In genomic region chr19:45542061-45542460, GRCm38 (mm10) we compare ENCODE assay signal across 7 mouse cellular contexts. TPM values are rescaled to one million over a fixed set of nuclear protein-coding genes. Genes with fewer than 3 reads are reported as not detected.
DNase-seq lines count a peak whose midpoint lies in the region; ATAC-seq and TF ChIP-seq lines count a peak whose summit lies in the region.

No protein-coding gene starts in this region.

- no peak for ATAC-seq in lung, postnatal 0 days
- no peak for ATAC-seq in limb, embryonic 11.5 days (ENCODE audit: insufficient number of reproducible peaks, low FRiP score, low TSS enrichment, low read depth)

- H3K27ac ChIP-seq in lung, postnatal 0 days (ENCODE audit: low read length), result no peak overlapping the region
- H3K27ac ChIP-seq in forebrain, embryonic 10.5 days, result peak overlapping the region; percentile 75
- H3K27ac ChIP-seq in limb, embryonic 11.5 days (replicated peaks; ENCODE audit: low read depth, low read length), result no peak overlapping the region
- no peak overlapping the region for H3K27ac ChIP-seq in small intestine, adult 2 months (ENCODE audit: insufficient read depth, low read depth, low read length)

- peak overlapping the region; percentile 24; the same call in 1 of the 2 replicates for H3K4me3 ChIP-seq in lung, postnatal 0 days (ENCODE audit: low read depth, low read length)
- no peak overlapping the region for H3K4me3 ChIP-seq in lung, adult 2 months (replicated peaks; ENCODE audit: extremely low read depth, low read depth, low read length)
- peak overlapping the region; percentile 57 for H3K4me3 ChIP-seq in forebrain, embryonic 10.5 days
- peak overlapping the region; percentile 31; the same call in 1 of the 2 replicates for H3K4me3 ChIP-seq in limb, embryonic 11.5 days (ENCODE audit: low read depth, low read length)
- H3K4me3 ChIP-seq in small intestine, adult 2 months (ENCODE audit: low read depth, low read length), result peak overlapping the region; percentile 35; the same call in 1 of the 2 replicates

- TF ChIP-seq CTCF in lung, postnatal 0 days (IDR thresholded peaks at IDR 0.05), result no peak
- no peak for TF ChIP-seq CTCF in lung, adult 2 months (IDR thresholded peaks at IDR 0.05; ENCODE audit: insufficient read depth, low read length)
- TF ChIP-seq CTCF in small intestine, adult 2 months (IDR thresholded peaks at IDR 0.05; ENCODE audit: extremely low read depth, insufficient read length, insufficient replicate concordance, low read depth, low read length), result no peak

- no peak for DNase-seq in lung, postnatal 0 days (ENCODE audit: low spot score)
- DNase-seq in lung, adult 2 months, result no peak
- DNase-seq in forebrain, embryonic 10.5 days (ENCODE audit: extremely low spot score, low spot score), result no peak
- DNase-seq in limb, embryonic 11.5 days (ENCODE audit: low spot score), result no peak
- DNase-seq in gastrocnemius, postnatal 10 days, result no peak
- DNase-seq in frontal cortex, postnatal 14 days (ENCODE audit: low spot score in 2 of 2), result no peak

- H3K27me3 ChIP-seq in lung, postnatal 0 days (replicated peaks; ENCODE audit: insufficient read depth, low read length), result peaks cover 18% of the 10 kb centered on the region; the same call in 1 of the 2 replicates
- H3K27me3 ChIP-seq in forebrain, embryonic 10.5 days (ENCODE audit: poor library complexity, severe bottlenecking), result peaks cover 97% of the 10 kb centered on the region
- peaks cover 41% of the 10 kb centered on the region for H3K27me3 ChIP-seq in limb, embryonic 11.5 days (ENCODE audit: control insufficient read depth, insufficient read depth, low read length)
- H3K27me3 ChIP-seq in small intestine, adult 2 months (ENCODE audit: control insufficient read depth, insufficient read depth, low read length), result peaks cover 27% of the 10 kb centered on the region

- no peak for TF ChIP-seq EP300 in lung, postnatal 0 days (IDR thresholded peaks at IDR 0.05)

- H3K4me1 ChIP-seq in lung, postnatal 0 days (ENCODE audit: insufficient read depth, low read depth, low read length), result no peaks in the 10 kb centered on the region
- peaks cover 8% of the 10 kb centered on the region; the same call in 1 of the 2 replicates for H3K4me1 ChIP-seq in lung, adult 2 months (ENCODE audit: control insufficient read depth, insufficient read depth, low read length)
- H3K4me1 ChIP-seq in forebrain, embryonic 10.5 days, result peaks cover 33% of the 10 kb centered on the region
- peaks cover 14% of the 10 kb centered on the region for H3K4me1 ChIP-seq in limb, embryonic 11.5 days (ENCODE audit: control insufficient read depth, insufficient read depth, low read length)
- peaks cover 8% of the 10 kb centered on the region for H3K4me1 ChIP-seq in small intestine, adult 2 months (ENCODE audit: control insufficient read depth, insufficient read depth, insufficient read length, low read length)

- no peaks in the 10 kb centered on the region for H3K9me3 ChIP-seq in lung, postnatal 0 days (ENCODE audit: low read length)
- H3K9me3 ChIP-seq in forebrain, embryonic 10.5 days, result no peaks in the 10 kb centered on the region
- H3K9me3 ChIP-seq in limb, embryonic 11.5 days (ENCODE audit: control insufficient read depth, low read length), result no peaks in the 10 kb centered on the region

- no peak overlapping the region for H3K9ac ChIP-seq in lung, postnatal 0 days (replicated peaks; ENCODE audit: low read depth)
- 0 out of 2 replicates have a peak overlapping the region, but pooled peaks have one; percentile 32 for H3K9ac ChIP-seq in limb, embryonic 11.5 days (ENCODE audit: low read length)

- WGBS in lung, postnatal 0 days, result 28% methylated on average over 3 of the region's 3 CpGs
- WGBS in lung, adult 2 months, result 34% methylated on average over 3 of the region's 3 CpGs
- WGBS in forebrain, embryonic 10.5 days, result 11% methylated on average over 3 of the region's 3 CpGs
- WGBS in limb, embryonic 11.5 days, result 17% methylated on average over 3 of the region's 3 CpGs
- WGBS in small intestine, adult 2 months, result 25% methylated on average over 3 of the region's 3 CpGs

- no peak for TF ChIP-seq POLR2A in lung, adult 2 months (IDR thresholded peaks at IDR 0.05; ENCODE audit: borderline replicate concordance, extremely low read depth, low read depth, low read length)
- TF ChIP-seq POLR2A in small intestine, adult 2 months (IDR thresholded peaks at IDR 0.05; ENCODE audit: low read depth, low read length), result no peak

- no peaks in the 10 kb centered on the region for H3K36me3 ChIP-seq in lung, postnatal 0 days (ENCODE audit: insufficient read depth, low read length)
- H3K36me3 ChIP-seq in forebrain, embryonic 10.5 days (replicated peaks), result no peaks in the 10 kb centered on the region
- H3K36me3 ChIP-seq in limb, embryonic 11.5 days (ENCODE audit: control insufficient read depth, insufficient read depth, low read length), result no peaks in the 10 kb centered on the region
- no peaks in the 10 kb centered on the region for H3K36me3 ChIP-seq in small intestine, adult 2 months (ENCODE audit: control insufficient read depth, insufficient read depth, low read length)

- peak overlapping the region; percentile 56; the same call in 1 of the 2 replicates for H3K4me2 ChIP-seq in lung, postnatal 0 days (replicated peaks; ENCODE audit: low read depth, low read length)
- peak overlapping the region; percentile 62 for H3K4me2 ChIP-seq in limb, embryonic 11.5 days (ENCODE audit: low read depth, severe bottlenecking)

RNA-seq across cellular contexts. Expression of gene Poll, which starts 18.3 kb away (rescaled TPM):
- polyA plus RNA-seq in lung, postnatal 0 days (2015; fragmentation: Nextera tagmentation; extraction: Ambion mirVana), result 8.7 and 9.7 TPM in 2 replicates
- 9.1 and 10.6 TPM in 2 replicates for polyA plus RNA-seq in lung, adult 2 months (2012; rRNA removed)
- 25.7 and 26.6 TPM in 2 replicates for polyA plus RNA-seq in forebrain, embryonic 10.5 days (2016; fragmentation: Nextera tagmentation; extraction: Ambion mirVana)
- polyA plus RNA-seq in limb, embryonic 11.5 days (2014; fragmentation: Nextera tagmentation; extraction: Ambion mirVana), result 19.7 and 21.4 TPM in 2 replicates
- 4.2 and 7.2 TPM in 2 replicates for polyA plus RNA-seq in small intestine, adult 2 months (2012; rRNA removed)
- total RNA-seq in gastrocnemius, postnatal 10 days (2021), result 10 to 100 TPM in 1 of 2 experiments, 1 to 10 TPM in 1; 8.5 to 10.4 TPM

RNA-seq across cellular contexts. Expression of gene Gm17018, which starts 18.4 kb away (rescaled TPM):
- 40.1 and 44.2 TPM in 2 replicates for polyA plus RNA-seq in lung, postnatal 0 days (2015; fragmentation: Nextera tagmentation; extraction: Ambion mirVana)
- 6.6 and 7.5 TPM in 2 replicates for polyA plus RNA-seq in lung, adult 2 months (2012; rRNA removed)
- polyA plus RNA-seq in forebrain, embryonic 10.5 days (2016; fragmentation: Nextera tagmentation; extraction: Ambion mirVana), result 52.1 and 53.5 TPM in 2 replicates
- polyA plus RNA-seq in limb, embryonic 11.5 days (2014; fragmentation: Nextera tagmentation; extraction: Ambion mirVana), result 51.6 and 52.0 TPM in 2 replicates
- polyA plus RNA-seq in small intestine, adult 2 months (2012; rRNA removed), result 2.2 and 3.0 TPM in 2 replicates
- total RNA-seq in gastrocnemius, postnatal 10 days (2021), result 10 to 100 TPM; 12.4 to 13.8 TPM
